Mouse (Mus musculus): ENCODE results near the gene Tbx1. TPM values are rescaled to one million over a fixed set of nuclear protein-coding genes. Genes with fewer than 3 reads are reported as not detected.

Gene Tbx1
- polyA plus RNA-seq, 1 experiment from 2014 or later = 3.8 TPM

- no peak overlapping the region for H3K4me3 ChIP-seq (ENCODE audit: low read depth, low read length)
- peaks cover 35% of the 10 kb centered on the region for H3K4me1 ChIP-seq (ENCODE audit: control insufficient read depth, insufficient read depth, low read length)
- H3K27ac ChIP-seq (ENCODE audit: low read depth, low read length) = no peak overlapping the region
- DNase-seq (ENCODE audit: low spot score) (no peak), ATAC-seq (ENCODE audit: insufficient read depth, low FRiP score, low TSS enrichment) (no peak)
- H3K4me2 ChIP-seq (ENCODE audit: low read depth) = no peak overlapping the region
- peaks cover 8% of the 10 kb centered on the region for H3K36me3 ChIP-seq (ENCODE audit: control insufficient read depth, insufficient read depth, low read length)
- H3K9ac ChIP-seq (ENCODE audit: low read length) = no peak overlapping the region
- peaks cover 74% of the 10 kb centered on the region for H3K27me3 ChIP-seq (ENCODE audit: control insufficient read depth, insufficient read depth, low read length)
- no peaks in the 10 kb centered on the region for H3K9me3 ChIP-seq (ENCODE audit: control insufficient read depth, low read length)
- WGBS = 37% methylated on average over 14 of the region's 14 CpGs
Observed at GRCm38 (mm10) chr16:18625097-18625496, 34.6 kb upstream of the Tbx1 start.

- H3K9me3 ChIP-seq (ENCODE audit: control insufficient read depth, low read length) = no peaks in the 10 kb centered on the region
- WGBS = 17% methylated on average over 15 of the region's 15 CpGs
- peaks cover 8% of the 10 kb centered on the region for H3K36me3 ChIP-seq (ENCODE audit: control insufficient read depth, insufficient read depth, low read length)
- H3K4me2 ChIP-seq (ENCODE audit: low read depth) = no peak overlapping the region
- H3K9ac ChIP-seq (ENCODE audit: low read length) = no peak overlapping the region
- no peak for ATAC-seq (ENCODE audit: insufficient read depth, low FRiP score, low TSS enrichment)
- no peak overlapping the region for H3K27ac ChIP-seq (ENCODE audit: low read depth, low read length)
- no peak overlapping the region for H3K4me3 ChIP-seq (ENCODE audit: low read depth, low read length)
- H3K4me1 ChIP-seq (ENCODE audit: control insufficient read depth, insufficient read depth, low read length) = peaks cover 35% of the 10 kb centered on the region
- peaks cover 79% of the 10 kb centered on the region for H3K27me3 ChIP-seq (ENCODE audit: control insufficient read depth, insufficient read depth, low read length)
- no peak for DNase-seq (ENCODE audit: low spot score)
Observed at GRCm38 (mm10) chr16:18624641-18625040, 34.2 kb upstream of the Tbx1 start.

GRCm38 (mm10) chr16:18623751-18624540, 33.5 kb upstream of the Tbx1 start:
- Histone ChIP-seq H3K9ac (ENCODE audit: low read length) (no peak overlapping the region), H3K27ac (ENCODE audit: low read depth, low read length) (no peak overlapping the region), H3K27me3 (ENCODE audit: control insufficient read depth, insufficient read depth, low read length) (peaks cover 86% of the 10 kb centered on the region), H3K36me3 (ENCODE audit: control insufficient read depth, insufficient read depth, low read length) (peaks cover 8% of the 10 kb centered on the region), H3K4me3 (ENCODE audit: low read depth, low read length) (no peak overlapping the region), H3K9me3 (ENCODE audit: control insufficient read depth, low read length) (no peaks in the 10 kb centered on the region), H3K4me1 (ENCODE audit: control insufficient read depth, insufficient read depth, low read length) (peaks cover 31% of the 10 kb centered on the region), H3K4me2 (ENCODE audit: low read depth) (no peak overlapping the region)
- DNase-seq (ENCODE audit: low spot score) = no peak
- WGBS = 17% methylated on average over 15 of the region's 15 CpGs
- ATAC-seq (ENCODE audit: insufficient read depth, low FRiP score, low TSS enrichment) = no peak

GRCm38 (mm10) chr16:18622916-18623750, 32.7 kb upstream of the Tbx1 start:
- no peak overlapping the region for H3K4me3 ChIP-seq (ENCODE audit: low read depth, low read length)
- no peak overlapping the region for H3K9ac ChIP-seq (ENCODE audit: low read length)
- peaks cover 8% of the 10 kb centered on the region for H3K36me3 ChIP-seq (ENCODE audit: control insufficient read depth, insufficient read depth, low read length)
- no peak overlapping the region for H3K27ac ChIP-seq (ENCODE audit: low read depth, low read length)
- ATAC-seq (ENCODE audit: insufficient read depth, low FRiP score, low TSS enrichment) = no peak
- no peaks in the 10 kb centered on the region for H3K9me3 ChIP-seq (ENCODE audit: control insufficient read depth, low read length)
- no peak overlapping the region for H3K4me2 ChIP-seq (ENCODE audit: low read depth)
- H3K27me3 ChIP-seq (ENCODE audit: control insufficient read depth, insufficient read depth, low read length) = peaks cover 94% of the 10 kb centered on the region
- DNase-seq (ENCODE audit: low spot score) = no peak
- WGBS = 11% methylated on average over 29 of the region's 29 CpGs
- H3K4me1 ChIP-seq (ENCODE audit: control insufficient read depth, insufficient read depth, low read length) = peaks cover 26% of the 10 kb centered on the region

- Histone ChIP-seq H3K4me3 (ENCODE audit: low read depth, low read length) (peak within 1 kb of the TSS; percentile 37), H3K27me3 (ENCODE audit: control insufficient read depth, insufficient read depth, low read length) (peaks cover 90% of the 10 kb centered on the region), H3K27ac (ENCODE audit: low read depth, low read length) (no peak within 1 kb of the TSS), H3K4me2 (ENCODE audit: low read depth) (peak within 1 kb of the TSS; percentile 62), H3K9me3 (ENCODE audit: control insufficient read depth, low read length) (no peaks in the 10 kb centered on the region), H3K36me3 (ENCODE audit: control insufficient read depth, insufficient read depth, low read length) (peaks cover 8% of the 10 kb centered on the region), H3K4me1 (ENCODE audit: control insufficient read depth, insufficient read depth, low read length) (peaks cover 22% of the 10 kb centered on the region; the same call in 1 of the 2 replicates), H3K9ac (ENCODE audit: low read length) (no peak within 1 kb of the TSS)
- 5% methylated on average over 17 of the region's 17 CpGs for WGBS
- DNase-seq (ENCODE audit: low spot score) (no peak), ATAC-seq (ENCODE audit: insufficient read depth, low FRiP score, low TSS enrichment) (no peak)
Observed at GRCm38 (mm10) chr16:18622019-18622418, 31.5 kb upstream of the Tbx1 start, which contains the start of gene Gp1bb. Gp1bb (minus strand) TSS chr16:18622403.

- peak overlapping the region; percentile 62 for H3K4me2 ChIP-seq (ENCODE audit: low read depth)
- DNase-seq (ENCODE audit: low spot score) (no peak), ATAC-seq (ENCODE audit: insufficient read depth, low FRiP score, low TSS enrichment) (no peak)
- peak overlapping the region; percentile 37 for H3K4me3 ChIP-seq (ENCODE audit: low read depth, low read length)
- peaks cover 19% of the 10 kb centered on the region; the same call in 1 of the 2 replicates for H3K4me1 ChIP-seq (ENCODE audit: control insufficient read depth, insufficient read depth, low read length)
- H3K27ac ChIP-seq (ENCODE audit: low read depth, low read length) = no peak overlapping the region
- H3K27me3 ChIP-seq (ENCODE audit: control insufficient read depth, insufficient read depth, low read length) = peaks cover 85% of the 10 kb centered on the region
- WGBS = 2% methylated on average over 38 of the region's 38 CpGs
- peaks cover 8% of the 10 kb centered on the region for H3K36me3 ChIP-seq (ENCODE audit: control insufficient read depth, insufficient read depth, low read length)
- no peaks in the 10 kb centered on the region for H3K9me3 ChIP-seq (ENCODE audit: control insufficient read depth, low read length)
- H3K9ac ChIP-seq (ENCODE audit: low read length) = no peak overlapping the region
Observed at GRCm38 (mm10) chr16:18621362-18622001, 31.0 kb upstream of the Tbx1 start.

- H3K9ac ChIP-seq (ENCODE audit: low read length) = peak overlapping the region; percentile 22; the same call in 1 of the 2 replicates
- H3K27me3 ChIP-seq (ENCODE audit: control insufficient read depth, insufficient read depth, low read length) = peaks cover 78% of the 10 kb centered on the region
- H3K36me3 ChIP-seq (ENCODE audit: control insufficient read depth, insufficient read depth, low read length) = peaks cover 8% of the 10 kb centered on the region
- no peaks in the 10 kb centered on the region for H3K9me3 ChIP-seq (ENCODE audit: control insufficient read depth, low read length)
- DNase-seq (ENCODE audit: low spot score) (peak; percentile 60), ATAC-seq (ENCODE audit: insufficient read depth, low FRiP score, low TSS enrichment) (no peak)
- H3K27ac ChIP-seq (ENCODE audit: low read depth, low read length) = no peak overlapping the region
- WGBS = under 1% methylated on average over 66 of the region's 74 CpGs
- H3K4me1 ChIP-seq (ENCODE audit: control insufficient read depth, insufficient read depth, low read length) = peaks cover 14% of the 10 kb centered on the region; the same call in 1 of the 2 replicates
- peak overlapping the region; percentile 37 for H3K4me3 ChIP-seq (ENCODE audit: low read depth, low read length)
- H3K4me2 ChIP-seq (ENCODE audit: low read depth) = peak overlapping the region; percentile 62
Observed at GRCm38 (mm10) chr16:18620601-18621361, 30.3 kb upstream of the Tbx1 start.

- no peak overlapping the region for H3K4me3 ChIP-seq (ENCODE audit: low read depth, low read length)
- H3K9me3 ChIP-seq (ENCODE audit: control insufficient read depth, low read length) = no peaks in the 10 kb centered on the region
- no peak overlapping the region for H3K27ac ChIP-seq (ENCODE audit: low read depth, low read length)
- DNase-seq (ENCODE audit: low spot score) (no peak), ATAC-seq (ENCODE audit: insufficient read depth, low FRiP score, low TSS enrichment) (no peak)
- peaks cover 8% of the 10 kb centered on the region for H3K36me3 ChIP-seq (ENCODE audit: control insufficient read depth, insufficient read depth, low read length)
- WGBS = 21% methylated on average over 6 of the region's 6 CpGs
- peaks cover 72% of the 10 kb centered on the region for H3K27me3 ChIP-seq (ENCODE audit: control insufficient read depth, insufficient read depth, low read length)
- peak overlapping the region; percentile 62; the same call in 1 of the 2 replicates for H3K4me2 ChIP-seq (ENCODE audit: low read depth)
- peaks cover 11% of the 10 kb centered on the region; the same call in 1 of the 2 replicates for H3K4me1 ChIP-seq (ENCODE audit: control insufficient read depth, insufficient read depth, low read length)
- no peak overlapping the region for H3K9ac ChIP-seq (ENCODE audit: low read length)
Observed at GRCm38 (mm10) chr16:18620201-18620600, 29.7 kb upstream of the Tbx1 start.

All from neural tube, embryonic 11.5 days (tissue).